Mouse (Mus musculus): Measurements from ENCODE around the gene Glo1. TPM values are rescaled to one million over a fixed set of nuclear protein-coding genes. Genes with fewer than 3 reads are reported as not detected.

The Glo1 gene
- polyA plus RNA-seq, 1 experiment from 2014 or later, result 188 TPM

DNA sequence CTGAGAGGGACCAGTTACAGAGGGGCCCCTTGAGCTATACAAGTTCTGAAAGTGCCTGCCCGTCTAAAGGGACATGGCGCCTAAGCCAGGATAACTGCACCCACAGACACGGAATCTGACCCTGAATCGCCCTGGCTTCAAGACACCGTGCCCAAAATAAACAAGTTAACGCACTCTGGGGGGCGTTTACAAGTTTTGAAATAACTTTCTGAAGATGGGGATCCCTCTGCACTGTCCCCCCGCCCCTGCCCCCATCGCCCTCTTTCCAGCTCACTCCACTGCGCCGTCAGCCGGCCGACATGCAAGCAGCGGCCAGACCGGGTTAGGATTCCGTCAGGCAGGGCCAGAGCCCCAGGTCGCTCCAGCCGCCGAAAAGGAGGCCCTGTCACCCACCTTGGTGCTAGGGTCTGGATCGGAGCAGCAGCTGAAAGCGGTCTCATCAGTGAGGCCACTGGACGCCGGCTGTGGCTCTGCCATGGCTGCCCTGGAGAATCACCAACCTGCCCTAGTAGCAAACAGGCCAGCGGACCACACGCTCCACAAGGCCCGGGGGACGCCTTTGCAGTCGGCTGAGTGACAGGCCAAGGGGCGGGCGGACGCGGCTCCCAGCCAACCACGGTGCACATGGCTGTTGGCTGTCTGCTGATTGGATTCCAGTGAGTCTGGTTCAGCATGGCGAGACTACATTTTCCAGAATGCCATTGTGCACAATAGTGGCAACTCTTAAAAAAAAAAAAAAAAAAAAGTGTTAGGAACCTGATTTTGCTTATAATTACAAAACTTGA lies 14.4 kb downstream of the Glo1 start:
- Histone ChIP-seq H3K4me1 (peaks cover 18% of the 10 kb centered on the region), H3K9me3 (replicated peaks) (no peaks in the 10 kb centered on the region), H3K4me3 (replicated peaks) (peak overlapping the region; percentile 74), H3K27ac (replicated peaks) (peak overlapping the region; percentile 84), H3K9ac (peak overlapping the region; percentile 78), H3K36me3 (no peaks in the 10 kb centered on the region), H3K27me3 (no peaks in the 10 kb centered on the region), H3K4me2 (replicated peaks) (peak overlapping the region; percentile 45)
- ATAC-seq (ENCODE audit: insufficient number of reproducible peaks, low FRiP score, low TSS enrichment, low read depth), result peak; percentile 100
- 0% methylated on average over 34 of the region's 34 CpGs for WGBS

DNA sequence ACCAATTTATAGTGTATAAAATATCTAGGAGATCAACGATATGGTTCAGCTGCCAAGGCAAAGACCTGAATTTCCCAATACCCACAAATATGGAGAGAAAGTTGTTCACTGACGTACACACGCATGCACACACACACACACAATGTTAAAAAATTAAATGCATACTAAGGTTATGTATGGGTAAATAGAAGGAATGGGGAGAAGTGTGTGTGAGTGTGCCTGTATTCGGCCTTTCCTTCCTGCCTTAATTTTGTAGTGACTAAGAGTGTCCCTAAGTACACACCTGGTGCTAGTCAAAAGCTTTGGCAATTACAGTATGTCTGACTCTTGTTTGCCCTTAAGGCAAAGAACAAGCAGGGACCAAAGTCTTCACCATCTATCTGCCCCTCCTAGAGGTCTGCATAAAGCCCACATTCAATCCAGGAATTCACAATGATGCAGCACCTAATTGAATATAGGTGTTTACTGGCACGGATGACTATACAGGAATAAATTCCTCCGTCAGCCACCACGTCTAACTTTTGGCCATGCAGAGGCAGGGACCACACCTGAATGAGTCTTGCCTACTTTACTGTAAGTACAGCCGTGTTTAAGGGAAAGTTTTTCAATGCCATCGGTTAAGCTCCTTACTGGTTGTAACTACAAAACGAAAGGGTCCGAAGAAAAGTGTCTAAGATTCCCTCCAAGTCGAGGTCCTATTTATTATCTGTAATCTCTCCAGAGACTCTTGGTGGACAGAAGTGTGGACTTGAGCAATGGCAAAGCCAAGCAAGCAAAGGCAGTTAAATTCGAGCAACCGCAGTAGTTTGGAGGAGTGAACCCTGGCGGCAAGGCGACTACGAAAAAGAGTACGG lies 15.2 kb downstream of the Glo1 start:
- WGBS, result 21% methylated on average over 18 of the region's 18 CpGs
- Histone ChIP-seq H3K4me2 (replicated peaks) (peak overlapping the region; percentile 45), H3K27me3 (no peaks in the 10 kb centered on the region), H3K9me3 (replicated peaks) (no peaks in the 10 kb centered on the region), H3K36me3 (no peaks in the 10 kb centered on the region), H3K9ac (peak overlapping the region; percentile 78), H3K27ac (replicated peaks) (peak overlapping the region; percentile 84), H3K4me1 (peaks cover 18% of the 10 kb centered on the region), H3K4me3 (replicated peaks) (peak overlapping the region; percentile 74)
- ATAC-seq (ENCODE audit: insufficient number of reproducible peaks, low FRiP score, low TSS enrichment, low read depth), result no peak

DNA sequence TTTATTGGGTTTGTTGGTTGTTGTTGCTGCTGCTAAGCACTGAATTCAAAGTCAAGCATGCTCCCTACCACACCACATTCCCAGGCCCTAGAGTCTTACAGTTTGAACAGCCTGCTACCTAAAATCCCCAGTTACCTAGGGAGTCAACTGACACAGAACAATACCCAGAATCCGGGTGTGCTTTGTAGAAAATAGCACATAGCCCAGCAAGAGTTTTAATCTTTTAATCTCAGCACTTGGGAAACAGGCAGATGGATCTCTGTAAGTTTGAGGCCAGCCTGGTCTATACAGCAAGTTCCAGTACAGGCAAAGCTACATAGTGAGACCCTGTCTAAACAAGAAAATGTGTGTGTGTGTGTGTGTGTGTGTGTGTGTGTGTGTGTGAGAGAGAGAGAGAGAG lies 15.9 kb downstream of the Glo1 start:
- H3K4me2 ChIP-seq (replicated peaks), result no peak overlapping the region
- no peaks in the 10 kb centered on the region for H3K36me3 ChIP-seq
- peaks cover 22% of the 10 kb centered on the region for H3K4me1 ChIP-seq
- no peaks in the 10 kb centered on the region for H3K9me3 ChIP-seq (replicated peaks)
- no peak for ATAC-seq (ENCODE audit: insufficient number of reproducible peaks, low FRiP score, low TSS enrichment, low read depth)
- no peak overlapping the region for H3K27ac ChIP-seq (replicated peaks)
- H3K9ac ChIP-seq, result no peak overlapping the region
- H3K4me3 ChIP-seq (replicated peaks), result no peak overlapping the region
- no peaks in the 10 kb centered on the region for H3K27me3 ChIP-seq
- 69% methylated on average over 1 of the region's 1 CpGs for WGBS

DNA sequence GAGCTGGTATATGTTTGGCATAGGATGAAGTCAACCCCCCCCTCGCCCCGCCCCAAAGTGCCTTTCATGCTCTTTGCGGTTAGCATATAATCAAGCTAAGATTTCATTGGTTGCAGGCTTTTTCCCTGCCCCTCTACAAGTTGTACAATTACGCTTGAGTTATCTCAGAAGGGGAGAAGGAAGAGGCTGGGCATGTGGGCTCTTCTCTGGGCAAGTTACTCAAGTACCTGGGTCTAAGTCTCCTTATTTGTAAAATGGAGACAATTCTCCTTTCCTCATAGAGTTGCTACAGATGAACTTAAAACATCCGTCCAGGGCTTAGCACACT lies 16.7 kb downstream of the Glo1 start:
- Histone ChIP-seq H3K9me3 (replicated peaks) (no peaks in the 10 kb centered on the region), H3K4me1 (peaks cover 22% of the 10 kb centered on the region), H3K27ac (replicated peaks) (no peak overlapping the region), H3K36me3 (no peaks in the 10 kb centered on the region), H3K4me2 (replicated peaks) (no peak overlapping the region), H3K4me3 (replicated peaks) (no peak overlapping the region), H3K27me3 (no peaks in the 10 kb centered on the region), H3K9ac (no peak overlapping the region)
- no peak for ATAC-seq (ENCODE audit: insufficient number of reproducible peaks, low FRiP score, low TSS enrichment, low read depth)
- WGBS, result 95% methylated on average over 5 of the region's 5 CpGs

DNA sequence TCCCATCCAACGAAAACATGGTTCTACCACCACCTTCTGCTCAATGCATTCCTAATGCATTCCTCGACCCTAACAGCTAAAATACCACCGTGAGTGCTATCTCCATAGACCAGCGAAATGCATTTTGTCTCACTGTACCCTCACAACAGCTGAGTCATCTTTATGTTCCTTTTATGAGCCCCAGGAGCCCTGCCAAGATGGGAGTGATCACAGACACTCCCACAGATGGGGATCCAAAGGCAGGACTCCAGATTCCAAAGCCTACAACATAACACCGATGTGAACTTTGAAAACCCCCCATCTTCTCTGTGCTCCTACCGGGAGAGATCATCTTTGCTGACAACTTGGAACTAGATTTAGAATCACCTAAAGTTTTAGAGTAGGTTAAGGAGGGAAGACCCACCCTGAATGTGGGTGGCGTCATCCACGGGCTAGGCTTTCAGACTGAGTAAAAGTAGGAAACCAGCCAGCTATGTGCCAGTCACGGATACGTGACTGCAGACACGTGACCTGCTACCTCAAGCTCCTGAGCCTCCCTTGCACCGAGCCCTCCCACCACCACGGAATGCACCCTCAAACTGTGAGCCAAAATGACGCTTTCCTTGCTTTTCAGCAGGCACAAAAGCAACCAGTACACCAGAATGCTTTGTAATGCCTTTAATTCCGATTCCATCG lies 17.2 kb downstream of the Glo1 start:
- no peak overlapping the region for H3K27ac ChIP-seq (replicated peaks)
- no peaks in the 10 kb centered on the region for H3K9me3 ChIP-seq (replicated peaks)
- H3K36me3 ChIP-seq, result no peaks in the 10 kb centered on the region; the same call in 1 of the 2 replicates
- ATAC-seq (ENCODE audit: insufficient number of reproducible peaks, low FRiP score, low TSS enrichment, low read depth), result no peak
- H3K4me1 ChIP-seq, result peaks cover 22% of the 10 kb centered on the region
- H3K9ac ChIP-seq, result no peak overlapping the region
- WGBS, result 80% methylated on average over 16 of the region's 16 CpGs
- no peak overlapping the region for H3K4me3 ChIP-seq (replicated peaks)
- no peaks in the 10 kb centered on the region for H3K27me3 ChIP-seq
- no peak overlapping the region for H3K4me2 ChIP-seq (replicated peaks)

DNA sequence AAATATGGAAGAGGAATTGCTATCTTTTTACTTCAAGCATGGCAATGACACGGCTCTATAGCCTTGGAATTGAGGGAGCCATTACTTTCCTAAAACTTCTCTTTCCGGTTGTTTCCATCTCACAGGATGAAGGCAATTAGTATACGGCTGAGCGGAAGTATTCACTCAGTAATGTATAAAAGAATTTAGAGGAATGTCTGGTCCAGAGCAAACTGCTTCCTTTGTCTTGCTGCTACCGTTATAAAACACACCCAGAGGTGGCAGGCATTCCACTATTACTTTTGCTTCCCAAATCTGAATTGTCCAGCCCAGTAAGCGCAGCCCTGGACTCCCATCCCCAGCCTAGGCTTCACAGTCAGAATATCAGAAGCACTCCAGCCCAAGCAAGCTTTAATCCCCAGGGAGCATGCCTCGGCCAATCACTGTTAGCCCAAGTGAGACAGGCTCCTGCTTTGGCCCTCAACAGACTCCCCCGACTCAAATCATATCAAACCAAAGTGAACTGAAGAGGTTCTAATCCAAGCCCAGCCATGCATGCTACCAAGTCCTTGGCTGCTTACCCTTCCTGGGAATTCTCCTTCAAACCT lies 18.7 kb downstream of the Glo1 start:
- no peak overlapping the region for H3K27ac ChIP-seq (replicated peaks)
- no peak overlapping the region for H3K9ac ChIP-seq
- H3K4me3 ChIP-seq (replicated peaks), result no peak overlapping the region
- H3K4me2 ChIP-seq (replicated peaks), result no peak overlapping the region
- H3K9me3 ChIP-seq (replicated peaks), result no peaks in the 10 kb centered on the region
- 56% methylated on average over 8 of the region's 8 CpGs for WGBS
- no peaks in the 10 kb centered on the region for H3K27me3 ChIP-seq
- peaks cover 12% of the 10 kb centered on the region for H3K36me3 ChIP-seq
- no peak for ATAC-seq (ENCODE audit: insufficient number of reproducible peaks, low FRiP score, low TSS enrichment, low read depth)
- H3K4me1 ChIP-seq, result peaks cover 22% of the 10 kb centered on the region

DNA sequence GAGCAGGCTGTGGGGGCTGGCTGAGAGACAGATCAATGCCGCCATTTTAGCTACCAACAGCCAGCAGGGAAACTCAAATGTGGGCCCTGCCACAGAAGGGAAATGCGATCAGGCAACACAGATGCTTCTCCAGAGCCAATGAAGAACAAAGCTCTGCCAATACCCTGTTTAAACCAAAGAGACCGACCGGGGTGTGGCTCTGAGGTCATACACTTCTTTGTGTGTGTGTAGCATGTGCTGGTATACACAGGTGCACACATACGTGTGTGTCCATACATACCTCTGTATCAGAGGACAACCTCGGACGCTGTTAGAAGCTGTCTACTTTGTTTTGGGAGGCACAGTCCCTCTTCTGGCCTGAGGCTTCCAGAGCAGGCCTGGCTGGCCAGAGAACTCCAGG lies 19.3 kb downstream of the Glo1 start:
- H3K4me3 ChIP-seq (replicated peaks), result no peak overlapping the region
- WGBS, result 88% methylated on average over 7 of the region's 7 CpGs

DNA sequence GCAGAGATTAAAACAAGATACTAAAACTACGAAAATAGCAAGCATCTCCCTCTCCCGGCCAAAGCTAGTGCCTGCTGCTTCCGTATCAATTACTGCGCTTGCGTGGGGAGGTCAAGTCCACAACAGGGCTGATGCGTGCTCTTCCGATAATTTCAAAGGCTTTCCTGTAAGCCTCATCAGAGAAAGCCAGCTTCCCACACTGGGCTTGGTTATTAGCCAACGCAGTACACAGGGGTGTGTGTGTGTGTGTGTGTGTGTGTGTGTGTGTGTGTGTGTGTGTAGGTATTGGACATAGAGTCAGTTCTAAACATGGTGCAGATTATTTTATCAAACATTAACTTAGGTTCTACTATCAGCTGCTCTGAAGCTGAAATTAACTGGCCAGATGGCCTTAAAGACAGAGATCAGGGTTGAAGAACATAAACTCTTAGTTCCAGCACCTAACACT lies 20.0 kb downstream of the Glo1 start:
- H3K4me1 ChIP-seq, result peaks cover 22% of the 10 kb centered on the region
- no peak for ATAC-seq (ENCODE audit: insufficient number of reproducible peaks, low FRiP score, low TSS enrichment, low read depth)
- H3K27me3 ChIP-seq, result no peaks in the 10 kb centered on the region
- no peak overlapping the region for H3K27ac ChIP-seq (replicated peaks)
- peaks cover 25% of the 10 kb centered on the region for H3K36me3 ChIP-seq
- H3K4me2 ChIP-seq (replicated peaks), result no peak overlapping the region
- WGBS, result 83% methylated on average over 8 of the region's 8 CpGs
- no peak overlapping the region for H3K9ac ChIP-seq
- no peaks in the 10 kb centered on the region for H3K9me3 ChIP-seq (replicated peaks)
- H3K4me3 ChIP-seq (replicated peaks), result no peak overlapping the region

More for the DNA sequence above, 19.3 kb downstream of the Glo1 start:
- Histone ChIP-seq H3K27ac (replicated peaks) (no peak overlapping the region), H3K9me3 (replicated peaks) (no peaks in the 10 kb centered on the region), H3K4me2 (replicated peaks) (no peak overlapping the region), H3K36me3 (peaks cover 19% of the 10 kb centered on the region), H3K4me1 (peaks cover 22% of the 10 kb centered on the region), H3K27me3 (no peaks in the 10 kb centered on the region), H3K9ac (no peak overlapping the region)
- no peak for ATAC-seq (ENCODE audit: insufficient number of reproducible peaks, low FRiP score, low TSS enrichment, low read depth)

DNA sequence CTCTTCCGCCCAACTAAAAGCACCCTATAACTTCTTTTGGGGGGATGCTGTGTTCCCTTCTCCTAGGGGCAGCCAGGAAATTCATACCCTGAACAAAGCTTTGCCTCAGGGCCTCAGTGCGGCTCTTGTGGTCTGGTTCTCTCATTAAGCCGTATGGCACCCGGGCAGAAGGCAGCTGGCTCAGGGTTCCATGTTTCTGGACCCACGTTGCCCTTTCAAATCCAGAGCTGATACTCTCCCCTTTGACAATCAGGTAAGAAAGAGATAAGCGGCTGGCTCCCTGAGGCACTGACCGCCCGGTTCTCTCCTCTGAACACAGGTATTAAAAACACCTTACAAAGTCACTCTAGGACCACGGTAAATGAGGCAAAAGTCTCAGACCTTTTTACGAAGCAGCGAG lies 20.5 kb downstream of the Glo1 start:
- H3K4me2 ChIP-seq (replicated peaks), result no peak overlapping the region
- H3K9ac ChIP-seq, result no peak overlapping the region
- H3K4me3 ChIP-seq (replicated peaks), result no peak overlapping the region
- WGBS, result 78% methylated on average over 11 of the region's 11 CpGs
- H3K27me3 ChIP-seq, result no peaks in the 10 kb centered on the region
- H3K27ac ChIP-seq (replicated peaks), result no peak overlapping the region
- ATAC-seq (ENCODE audit: insufficient number of reproducible peaks, low FRiP score, low TSS enrichment, low read depth), result no peak
- peaks cover 18% of the 10 kb centered on the region for H3K4me1 ChIP-seq
- peaks cover 27% of the 10 kb centered on the region for H3K36me3 ChIP-seq
- no peaks in the 10 kb centered on the region for H3K9me3 ChIP-seq (replicated peaks)

DNA sequence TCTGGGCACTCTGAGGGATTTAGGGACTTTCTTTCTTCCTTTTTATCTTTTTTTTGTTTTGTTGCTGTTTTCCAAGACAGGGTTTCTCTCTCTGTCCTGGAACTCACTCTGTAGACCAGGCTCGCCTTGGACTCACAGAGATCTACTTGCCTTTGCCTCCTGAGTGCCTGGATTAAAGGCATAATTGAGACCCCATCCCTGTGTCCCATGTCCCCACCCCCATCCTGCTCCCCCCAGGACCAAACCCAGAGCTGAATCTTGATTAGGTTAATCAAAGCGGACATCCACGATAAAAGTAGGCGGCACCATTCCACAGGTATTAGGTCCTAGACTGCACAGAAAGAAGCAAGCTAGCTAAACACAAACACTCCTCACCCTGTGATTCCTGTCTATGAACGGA lies 21.7 kb downstream of the Glo1 start:
- Histone ChIP-seq H3K27ac (replicated peaks) (no peak overlapping the region), H3K36me3 (peaks cover 38% of the 10 kb centered on the region), H3K9me3 (replicated peaks) (no peaks in the 10 kb centered on the region), H3K4me1 (peaks cover 16% of the 10 kb centered on the region), H3K27me3 (no peaks in the 10 kb centered on the region), H3K4me3 (replicated peaks) (no peak overlapping the region), H3K9ac (no peak overlapping the region), H3K4me2 (replicated peaks) (no peak overlapping the region)
- ATAC-seq (ENCODE audit: insufficient number of reproducible peaks, low FRiP score, low TSS enrichment, low read depth), result no peak
- WGBS, result 76% methylated on average over 5 of the region's 5 CpGs

DNA sequence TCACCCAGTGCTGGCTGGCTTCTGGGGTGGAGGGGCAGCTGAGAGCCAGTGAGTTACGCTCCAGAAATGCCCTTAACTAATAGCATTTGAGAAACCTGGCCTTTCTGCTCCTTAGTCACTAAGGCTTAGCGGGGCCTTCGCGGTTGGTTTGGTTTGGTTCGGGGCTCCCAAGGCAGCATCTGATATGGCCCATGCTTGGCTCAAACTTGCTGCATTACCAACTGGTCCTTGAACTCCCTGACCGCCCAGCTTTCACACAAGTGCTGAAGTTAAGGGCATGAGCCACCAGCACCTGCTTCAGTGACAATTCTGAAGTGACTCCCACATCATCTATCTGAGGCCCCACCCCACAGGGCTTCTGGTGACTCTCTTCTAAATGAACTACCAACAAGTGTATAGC lies 22.4 kb downstream of the Glo1 start:
- Histone ChIP-seq H3K27ac (replicated peaks) (no peak overlapping the region), H3K4me3 (replicated peaks) (no peak overlapping the region), H3K27me3 (no peaks in the 10 kb centered on the region), H3K36me3 (peaks cover 43% of the 10 kb centered on the region), H3K4me1 (peaks cover 10% of the 10 kb centered on the region; the same call in 1 of the 2 replicates), H3K9me3 (replicated peaks) (no peaks in the 10 kb centered on the region), H3K9ac (no peak overlapping the region), H3K4me2 (replicated peaks) (no peak overlapping the region)
- WGBS, result 81% methylated on average over 6 of the region's 6 CpGs
- no peak for ATAC-seq (ENCODE audit: insufficient number of reproducible peaks, low FRiP score, low TSS enrichment, low read depth)

All from embryonic facial prominence, embryonic 15.5 days (tissue).